Mouse (Mus musculus) heart, adult 2 months (tissue): ENCODE data around the gene Mcpt1.

Source experiments
- CTCF ChIP-seq: fragments of 200-600 bp; IDR thresholded peaks from 2 replicates; pipeline ENCODE4 v1.8.1; 2022; ENCODE audit warnings: antibody characterized with exemption, mild to moderate bottlenecking, moderate library complexity
- POLR2A ChIP-seq: fragments of 200-500 bp; IDR thresholded peaks from 2 replicates; pipeline ENCODE4 v1.6.1; 2011; ENCODE audit warnings: mild to moderate bottlenecking, low read depth, low read length, control low read depth; ENCODE audit not compliant: insufficient read depth

DNA sequence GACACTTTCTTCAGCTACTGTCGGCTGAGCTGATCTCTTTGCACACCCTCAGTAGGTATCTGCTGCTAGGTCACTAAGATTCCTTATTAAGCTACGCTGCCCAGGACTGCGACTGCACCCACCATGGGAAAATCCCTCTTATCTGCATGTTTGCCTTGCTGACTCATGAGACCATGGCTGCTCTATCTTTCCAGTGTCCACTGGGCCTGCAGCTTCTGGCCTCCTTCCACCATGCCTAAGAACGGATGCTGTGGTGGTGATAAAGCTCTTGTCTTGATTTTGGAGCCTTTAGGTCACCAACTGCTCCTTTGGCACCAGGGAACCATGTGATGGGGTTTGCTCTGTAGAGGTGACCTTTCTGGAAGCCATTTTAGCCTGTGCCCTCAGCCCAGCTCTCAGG lies 40.0 kb downstream of the Mcpt1 start:
- no peak for TF ChIP-seq CTCF
- TF ChIP-seq POLR2A: no peak
